Mouse (Mus musculus) left cerebral cortex, adult 2 months (tissue): ENCODE results near the gene Prkcd. TPM values are rescaled to one million over a fixed set of nuclear protein-coding genes. Genes with fewer than 3 reads are reported as not detected.

Source experiments
- DNase-seq, 2 experiments: peaks; one replicate each; pipeline ENCODE4 v3.0.0; 2021 to 2022; ENCODE audit warnings: low spot score in 2 of 2, mixed read lengths in 1 of 2; ENCODE audit errors: extremely low spot score in 1 of 2
- H3K27ac ChIP-seq: fragments of 200-600 bp; 2 replicates; pipeline ENCODE4 v1.8.1; 2022
- H3K4me3 ChIP-seq: fragments of 200-600 bp; 2 replicates; pipeline ENCODE4 v1.8.1; 2022
- CTCF ChIP-seq: fragments of 200-600 bp; IDR thresholded peaks from 2 replicates; pipeline ENCODE4 v1.8.1; 2022; ENCODE audit warnings: antibody characterized with exemption, mild to moderate bottlenecking, moderate library complexity
- intact Hi-C: fragments of 180-260 bp; cut with DNase I; formaldehyde crosslinking; loops from one replicate; pipeline ENCODE4 v1.15.1; 2025
- microRNA-seq, 2 experiments: library from miRNA; unstranded; fragments of <30 nt; microRNA quantifications; one replicate each; pipeline ENCODE4 v1.2.0; 2021
- total RNA-seq, 2 experiments: library from RNA; stranded (reverse); gene quantifications; 2 replicates each; pipeline ENCODE4 v1.2.3; 2021

Gene Prkcd
- total RNA-seq, 2 experiments from 2014 or later = 10.5 to 16.1 TPM

- H3K4me3 ChIP-seq = peak overlapping the region; percentile 80
- H3K27ac ChIP-seq = peak overlapping the region; percentile 95
- peak; percentile 91 to 94 for DNase-seq
- TF ChIP-seq CTCF = no peak; the same call in 1 of the 2 replicates
- intact Hi-C loops = loop anchor here (2.0 kb wide), 1 partner anchor 24 kb away; no protein-coding TSS in a partner anchor
Observed at GRCm38 (mm10) chr14:30548965-30549776, 76.8 kb downstream of the Prkcd start.

- TF ChIP-seq CTCF = no peak
- peak; percentile 44 to 71 for DNase-seq
- Histone ChIP-seq H3K4me3 (peak within 1 kb of the TSS; percentile 80), H3K27ac (peak within 1 kb of the TSS; percentile 95)
- intact Hi-C loops = loop anchor here (2.0 kb wide), 1 partner anchor 25 kb away; no protein-coding TSS in a partner anchor
Observed at GRCm38 (mm10) chr14:30548131-30548720, 77.8 kb downstream of the Prkcd start, which contains the start of gene Tkt. Tkt (plus strand) TSS chr14:30548359.

Small RNA genes within 50 kb of the gene (microRNA-seq; reads per million reads assigned to microRNA genes)
- gene Mir3076 = 7.3 to 9.1 reads per million in 2 experiments

Other genes with a start within 250 kb of the Prkcd start
- 10 to 100 TPM; 21.4 to 24.3 TPM for gene Dcp1a, start 146.7 kb downstream of the Prkcd start, total RNA-seq
- gene Cacna1d, start 134.8 kb downstream of the Prkcd start, total RNA-seq = 10 to 100 TPM; 52.3 to 56.0 TPM
- gene Tkt, start 77.9 kb downstream of the Prkcd start, total RNA-seq = 100 to 1,000 TPM; 160 to 180 TPM
- gene Rft1, start 28.1 kb upstream of the Prkcd start, total RNA-seq = 10 to 100 TPM; 11.3 to 12.3 TPM
- gene Sfmbt1, start 88.6 kb upstream of the Prkcd start, total RNA-seq = 10 to 100 TPM; 38.4 to 38.8 TPM
- 10 to 100 TPM; 22.9 to 24.1 TPM for gene Tmem110, start 199.4 kb upstream of the Prkcd start, total RNA-seq